Mouse (Mus musculus) fibroblast of lung, adult 2 months (primary cell): ENCODE measurements around the gene Gys1.
"Not testable (repeated sequence)": the region's sequence is repeated elsewhere in the genome, so short reads cannot be mapped to it uniquely, and the experiment has no call there.

Experiments used
- DNase-seq: peaks from one replicate; pipeline ENCODE4 v3.0.0-alpha.2; 2011; ENCODE audit warnings: low read depth

The Gys1 gene

GRCm38 (mm10) chr7:45434203-45435015, at the start of gene Gys1:
Gys1 (plus strand) TSS chr7:45434844.
- peak; percentile 100 for DNase-seq

GRCm38 (mm10) chr7:45386077-45386476, 48.6 kb upstream of the Gys1 start:
- DNase-seq = no peak

- DNase-seq = no peak
Measured at GRCm38 (mm10) chr7:45395129-45395541, 39.5 kb upstream of the Gys1 start.

GRCm38 (mm10) chr7:45395578-45396336, 38.9 kb upstream of the Gys1 start, which contains the start of gene Snrnp70:
Snrnp70 (minus strand) TSS chr7:45395742.
- DNase-seq = peak; percentile 100

GRCm38 (mm10) chr7:45396337-45396775, 38.3 kb upstream of the Gys1 start:
- DNase-seq = not testable (repeated sequence)

GRCm38 (mm10) chr7:45396787-45397186, 37.9 kb upstream of the Gys1 start:
- DNase-seq = no peak

- DNase-seq = no peak
Measured at GRCm38 (mm10) chr7:45401521-45402085, 33.0 kb upstream of the Gys1 start.

GRCm38 (mm10) chr7:45403532-45404261, 30.9 kb upstream of the Gys1 start:
- no peak for DNase-seq

- no peak for DNase-seq
Measured at GRCm38 (mm10) chr7:45405091-45406075, 29.3 kb upstream of the Gys1 start, which contains the start of gene Kcna7. Kcna7 (plus strand) TSS chr7:45405653.

GRCm38 (mm10) chr7:45406157-45407156, 28.2 kb upstream of the Gys1 start:
- DNase-seq = no peak

- no peak for DNase-seq
Measured at GRCm38 (mm10) chr7:45407836-45408235, 26.8 kb upstream of the Gys1 start.

GRCm38 (mm10) chr7:45408351-45408750, 26.3 kb upstream of the Gys1 start:
- no peak for DNase-seq

- no peak for DNase-seq
Measured at GRCm38 (mm10) chr7:45408949-45409348, 25.7 kb upstream of the Gys1 start.

- no peak for DNase-seq
Measured at GRCm38 (mm10) chr7:45409497-45410163, 25.0 kb upstream of the Gys1 start.

GRCm38 (mm10) chr7:45412421-45412820, 22.2 kb upstream of the Gys1 start:
- no peak for DNase-seq

- no peak for DNase-seq
Measured at GRCm38 (mm10) chr7:45413113-45413863, 21.4 kb upstream of the Gys1 start, which contains the start of gene Ntf5. Ntf5 (plus strand) TSS chr7:45413695.

GRCm38 (mm10) chr7:45413864-45414739, 20.5 kb upstream of the Gys1 start:
- DNase-seq = no peak
